ENCODE assay signal across 1 mouse cellular context in the genomic region with DNA sequence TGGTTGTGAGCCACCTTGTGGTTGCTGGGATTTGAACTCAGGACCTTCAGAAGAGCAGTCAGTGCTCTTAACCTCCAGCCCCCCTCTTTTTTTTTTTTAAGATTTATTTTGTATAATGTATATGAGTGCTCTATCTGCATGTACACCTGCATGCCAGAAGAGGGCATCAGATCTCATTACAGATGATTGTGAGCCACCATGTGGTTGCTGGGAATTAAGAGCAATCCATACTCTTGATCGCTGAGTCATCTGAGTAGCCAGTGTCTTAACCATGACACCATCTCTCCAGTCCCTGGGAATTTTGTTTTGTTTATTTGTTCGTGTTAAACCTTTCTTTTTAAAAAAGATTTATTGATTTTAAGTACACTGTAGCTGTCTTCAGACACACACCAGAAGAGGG.
TF ChIP-seq lines count a peak whose summit lies in the region.

No protein-coding gene starts in this region.

TF ChIP-seq in MEL, 35 proteins besides CTCF, POLR2A, EP300 and RAD21:
- 0 out of 2 replicates have a peak, but pooled peaks have one; percentile 35 for TF ChIP-seq MYC (IDR thresholded peaks at IDR 0.05; ENCODE audit: low read depth, low read length)
